Mouse (Mus musculus) myocyte (in vitro differentiated cells): ENCODE measurements around the gene Sar1a. TPM values are rescaled to one million over a fixed set of nuclear protein-coding genes. Genes with fewer than 3 reads are reported as not detected.

ENCODE experiments used
- H3K27me3 ChIP-seq: one replicate; pipeline ENCODE4 v1.6.1; 2011; ENCODE audit not compliant: control insufficient read depth, insufficient read depth, insufficient read length
- H3K36me3 ChIP-seq: one replicate; pipeline ENCODE4 v1.6.1; 2011; ENCODE audit not compliant: control insufficient read depth, insufficient read depth
- H3K4me2 ChIP-seq: one replicate; pipeline ENCODE4 v1.6.1; 2011; ENCODE audit warnings: low read depth, control low read depth
- H3K4me3 ChIP-seq: one replicate; pipeline ENCODE4 v1.5.1; 2011; ENCODE audit warnings: mild to moderate bottlenecking, control low read depth, moderate library complexity
- H3K79me2 ChIP-seq: one replicate; pipeline ENCODE4 v1.6.1; 2011; ENCODE audit not compliant: control insufficient read depth, insufficient read depth
- H3ac ChIP-seq: one replicate; pipeline ENCODE4 v1.6.1; 2011; ENCODE audit not compliant: control insufficient read depth, insufficient read length
- CEBPB ChIP-seq: IDR thresholded peaks from 2 replicates; pipeline ENCODE4 v1.6.1; 2011; ENCODE audit warnings: mild to moderate bottlenecking, moderate library complexity; ENCODE audit not compliant: poor library complexity, insufficient read depth, severe bottlenecking
- E2F4 ChIP-seq: IDR thresholded peaks from one replicate; pipeline ENCODE4 v1.6.1; 2011; ENCODE audit warnings: mild to moderate bottlenecking, control low read depth, moderate library complexity; ENCODE audit not compliant: insufficient read depth
- MAX ChIP-seq: IDR thresholded peaks from one replicate; pipeline ENCODE4 v1.6.1; 2011; ENCODE audit warnings: low read depth, mild to moderate bottlenecking, control low read depth
- MYOD1 ChIP-seq, 3 experiments: IDR thresholded peaks; one replicate each; pipeline ENCODE4 v1.6.1; 2011; ENCODE audit warnings: control low read depth in 2 of 3, low read depth in 2 of 3, mild to moderate bottlenecking in 2 of 3, moderate library complexity in 1 of 3; ENCODE audit not compliant: insufficient read length in 2 of 3, control insufficient read depth in 1 of 3
- MYOG ChIP-seq, 3 experiments: IDR thresholded peaks; one replicate each; pipeline ENCODE4 v1.6.1; 2011; ENCODE audit warnings: control low read depth in 2 of 3, low read depth in 2 of 3, mild to moderate bottlenecking in 2 of 3; ENCODE audit not compliant: insufficient read length in 2 of 3, control insufficient read depth in 1 of 3, insufficient read depth in 1 of 3
- POLR2A ChIP-seq: IDR thresholded peaks from one replicate; pipeline ENCODE4 v1.6.1; 2011; ENCODE audit warnings: low read depth, mild to moderate bottlenecking, control low read depth, moderate library complexity; ENCODE audit not compliant: insufficient read length
- POLR2AphosphoS2 ChIP-seq: IDR thresholded peaks from one replicate; pipeline ENCODE4 v1.6.1; 2011; ENCODE audit warnings: low read depth, control low read depth; ENCODE audit not compliant: insufficient read length
- REST ChIP-seq: IDR thresholded peaks from one replicate; pipeline ENCODE4 v1.6.1; 2011; ENCODE audit warnings: mild to moderate bottlenecking, control low read depth, moderate library complexity; ENCODE audit not compliant: insufficient read depth, insufficient read length
- SRF ChIP-seq: IDR thresholded peaks from one replicate; pipeline ENCODE4 v1.6.1; 2011; ENCODE audit warnings: low read depth; ENCODE audit not compliant: control insufficient read depth, insufficient read length
- TCF12 ChIP-seq: IDR thresholded peaks from one replicate; pipeline ENCODE4 v1.6.1; 2011; ENCODE audit warnings: mild to moderate bottlenecking, control low read depth; ENCODE audit not compliant: poor library complexity, insufficient read depth, severe bottlenecking
- TCF3 ChIP-seq: IDR thresholded peaks from one replicate; pipeline ENCODE4 v1.6.1; 2011; ENCODE audit warnings: low read depth, control low read depth; ENCODE audit not compliant: insufficient read length
- USF1 ChIP-seq: IDR thresholded peaks from one replicate; pipeline ENCODE4 v1.6.1; 2011; ENCODE audit warnings: low read depth, mild to moderate bottlenecking, control low read depth, moderate library complexity
- polyA plus RNA-seq: library from polyadenylated mRNA; unstranded; fragments of >200 nt; fragmentation: generic; extraction: Trizol; gene quantifications from one replicate; pipeline ENCODE4 v1.2.1, GENCODE M21; 2012; ENCODE audit warnings: missing spikeins

The Sar1a gene
- polyA plus RNA-seq, 1 experiment = 142 TPM

- Histone ChIP-seq H3ac (no peak overlapping the region), H3K4me3 (no peak overlapping the region), H3K4me2 (no peak overlapping the region), H3K79me2 (no peaks in the 10 kb centered on the region), H3K36me3 (no peaks in the 10 kb centered on the region), H3K27me3 (no peaks in the 10 kb centered on the region)
- TF ChIP-seq SRF (no peak), MAX (no peak), MYOD1 (IDR thresholded peaks at IDR 0.05; ENCODE audit: control insufficient read depth in 1 of 3, insufficient read length in 2 of 3, low read depth in 2 of 3) (no peak), MYOG (IDR thresholded peaks at IDR 0.05; ENCODE audit: control insufficient read depth in 1 of 3, insufficient read depth in 1 of 3, insufficient read length in 2 of 3, low read depth in 2 of 3) (no peak), REST (no peak), TCF12 (no peak), POLR2A (no peak), TCF3 (no peak), E2F4 (no peak), POLR2AphosphoS2 (no peak), USF1 (no peak), CEBPB (no peak)
These were observed 42.1 kb downstream of the Sar1a start for GRCm38 (mm10) chr10:61722215-61722614.

DNA sequence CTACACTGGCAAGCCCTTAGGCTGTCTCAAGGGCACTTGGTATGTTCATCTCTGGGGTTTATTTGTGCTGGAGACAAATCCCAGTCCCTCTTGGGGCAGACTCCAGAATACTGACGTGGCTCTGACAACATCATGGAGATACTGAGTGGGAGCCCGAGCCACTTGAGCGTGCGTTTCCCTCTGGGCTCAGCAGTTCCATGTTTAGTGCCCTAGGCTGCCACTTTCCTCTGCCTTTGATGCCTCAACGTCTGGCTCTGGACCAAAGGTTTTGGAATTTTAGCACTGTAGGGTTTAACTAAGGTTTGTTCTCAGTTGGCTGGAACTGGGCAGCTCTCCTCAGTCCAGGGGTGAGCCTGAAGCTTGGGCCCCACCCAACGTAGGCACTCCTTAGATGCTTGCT is 43.2 kb downstream of the Sar1a start:
- no peak for TF ChIP-seq SRF
- TF ChIP-seq TCF12 = no peak
- no peak for TF ChIP-seq POLR2A
- no peak for TF ChIP-seq TCF3
- no peak for TF ChIP-seq REST
- TF ChIP-seq E2F4 = no peak
- TF ChIP-seq POLR2AphosphoS2 = no peak
- TF ChIP-seq MYOD1 (IDR thresholded peaks at IDR 0.05; ENCODE audit: control insufficient read depth in 1 of 3, insufficient read length in 2 of 3, low read depth in 2 of 3) = no peak
- TF ChIP-seq MYOG (IDR thresholded peaks at IDR 0.05; ENCODE audit: control insufficient read depth in 1 of 3, insufficient read depth in 1 of 3, insufficient read length in 2 of 3, low read depth in 2 of 3) = no peak
- H3K4me2 ChIP-seq = no peak overlapping the region
- no peak overlapping the region for H3ac ChIP-seq
- no peak overlapping the region for H3K4me3 ChIP-seq
- H3K79me2 ChIP-seq = no peaks in the 10 kb centered on the region
- H3K36me3 ChIP-seq = no peaks in the 10 kb centered on the region
- no peaks in the 10 kb centered on the region for H3K27me3 ChIP-seq

- Histone ChIP-seq H3K4me3 (no peak overlapping the region), H3K79me2 (no peaks in the 10 kb centered on the region), H3K27me3 (no peaks in the 10 kb centered on the region), H3K36me3 (peaks cover 3% of the 10 kb centered on the region), H3ac (no peak overlapping the region), H3K4me2 (no peak overlapping the region)
- TF ChIP-seq CEBPB (no peak), MAX (no peak), SRF (no peak), USF1 (no peak), POLR2AphosphoS2 (no peak), REST (no peak), TCF12 (no peak), POLR2A (no peak), MYOG (IDR thresholded peaks at IDR 0.05; ENCODE audit: control insufficient read depth in 1 of 3, insufficient read depth in 1 of 3, insufficient read length in 2 of 3, low read depth in 2 of 3) (no peak), E2F4 (no peak)
These were observed 49.1 kb downstream of the Sar1a start for GRCm38 (mm10) chr10:61729181-61729580.

- Histone ChIP-seq H3ac (no peak overlapping the region), H3K79me2 (no peaks in the 10 kb centered on the region), H3K36me3 (peaks cover 3% of the 10 kb centered on the region), H3K27me3 (no peaks in the 10 kb centered on the region), H3K4me2 (no peak overlapping the region), H3K4me3 (no peak overlapping the region)
- TF ChIP-seq E2F4 = no peak
- TF ChIP-seq CEBPB = no peak
- TF ChIP-seq TCF3 = no peak
- TF ChIP-seq MYOG (IDR thresholded peaks at IDR 0.05; ENCODE audit: control insufficient read depth in 1 of 3, insufficient read depth in 1 of 3, insufficient read length in 2 of 3, low read depth in 2 of 3) = no peak
- TF ChIP-seq MAX = no peak
- no peak for TF ChIP-seq POLR2AphosphoS2
- no peak for TF ChIP-seq REST
- TF ChIP-seq MYOD1 (IDR thresholded peaks at IDR 0.05; ENCODE audit: control insufficient read depth in 1 of 3, insufficient read length in 2 of 3, low read depth in 2 of 3) = no peak
- no peak for TF ChIP-seq USF1
- no peak for TF ChIP-seq POLR2A
- TF ChIP-seq SRF = no peak
These were observed 50.1 kb downstream of the Sar1a start for GRCm38 (mm10) chr10:61730171-61730570.

GRCm38 (mm10) chr10:61734377-61734776 is 54.3 kb downstream of the Sar1a start:
- no peaks in the 10 kb centered on the region for H3K36me3 ChIP-seq

More at GRCm38 (mm10) chr10:61734377-61734776, 54.3 kb downstream of the Sar1a start:
- Histone ChIP-seq H3K79me2 (no peaks in the 10 kb centered on the region), H3K27me3 (no peaks in the 10 kb centered on the region), H3ac (no peak overlapping the region), H3K4me2 (no peak overlapping the region), H3K4me3 (no peak overlapping the region)
- no peak for TF ChIP-seq CEBPB
- no peak for TF ChIP-seq MYOG (IDR thresholded peaks at IDR 0.05; ENCODE audit: control insufficient read depth in 1 of 3, insufficient read depth in 1 of 3, insufficient read length in 2 of 3, low read depth in 2 of 3)
- no peak for TF ChIP-seq REST
- no peak for TF ChIP-seq SRF
- no peak for TF ChIP-seq MYOD1 (IDR thresholded peaks at IDR 0.05; ENCODE audit: control insufficient read depth in 1 of 3, insufficient read length in 2 of 3, low read depth in 2 of 3)
- TF ChIP-seq MAX = no peak
- TF ChIP-seq POLR2A = no peak
- no peak for TF ChIP-seq TCF12
- no peak for TF ChIP-seq POLR2AphosphoS2
- no peak for TF ChIP-seq E2F4
- TF ChIP-seq TCF3 = no peak
- TF ChIP-seq USF1 = no peak
